Mouse (Mus musculus): ENCODE measurements around the gene Prkcq.

Gene Prkcq

GRCm38 (mm10) chr2:11347791-11348190 lies 175.9 kb downstream of the Prkcq start:
- in situ Hi-C loops (cut with MboI, MseI) = no loop called here
